Mouse (Mus musculus) heart, embryonic 11.5 days (tissue): ENCODE measurements around the gene Ldlr. TPM values are rescaled to one million over a fixed set of nuclear protein-coding genes. Genes with fewer than 3 reads are reported as not detected.

Experiments used
- ATAC-seq: fragments of 200-750 bp; cut with Nextera tagmentation; replicated peaks from 2 replicates; pipeline ENCODE4 v1.8.0; 2017; ENCODE audit warnings: moderate library complexity; ENCODE audit not compliant: insufficient number of reproducible peaks, low FRiP score, low TSS enrichment
- H3K27ac ChIP-seq: fragments of 300-500 bp; sonication (generic); 2 replicates; pipeline ENCODE4 v1.5.1; 2014; ENCODE audit warnings: mild to moderate bottlenecking, low read depth, low read length
- H3K27me3 ChIP-seq: fragments of 300-500 bp; sonication (generic); 2 replicates; pipeline ENCODE4 v1.6.1; 2014; ENCODE audit warnings: mild to moderate bottlenecking, low read length, mixed read lengths; ENCODE audit not compliant: control insufficient read depth, insufficient read depth
- H3K36me3 ChIP-seq: fragments of 300-500 bp; sonication (generic); 2 replicates; pipeline ENCODE4 v1.6.1; 2014; ENCODE audit warnings: mild to moderate bottlenecking, low read length, moderate library complexity, mixed read lengths; ENCODE audit not compliant: control insufficient read depth, insufficient read depth
- H3K4me1 ChIP-seq: fragments of 300-500 bp; sonication (generic); 2 replicates; pipeline ENCODE4 v1.6.1; 2014; ENCODE audit warnings: low read length; ENCODE audit not compliant: control insufficient read depth, insufficient read depth
- H3K4me2 ChIP-seq: fragments of 300-500 bp; sonication (generic); 2 replicates; pipeline ENCODE4 v1.6.1; 2014; ENCODE audit warnings: mild to moderate bottlenecking, moderate library complexity
- H3K4me3 ChIP-seq: fragments of 300-500 bp; sonication (generic); 2 replicates; pipeline ENCODE4 v1.5.1; 2014; ENCODE audit warnings: low read depth, low read length
- H3K9ac ChIP-seq: fragments of 300-500 bp; sonication (generic); 2 replicates; pipeline ENCODE4 v1.6.1; 2014; ENCODE audit warnings: mild to moderate bottlenecking, low read depth, low read length, moderate library complexity
- H3K9me3 ChIP-seq: fragments of 300-500 bp; sonication (generic); replicated peaks from 2 replicates; pipeline ENCODE4 v1.6.1; 2016; ENCODE audit warnings: low read length; ENCODE audit not compliant: control insufficient read depth
- WGBS: fragments of 180-500 bp; shearing (Covaris S2); extraction: QIAGEN DNeasy Blood & Tissue Kit; methylation state at CpG from one replicate; pipeline ENCODE4 v1.1.7; 2014; ENCODE audit not compliant: insufficient replicate concordance; 5-methylcytosine and 5-hydroxymethylcytosine counted together
- polyA plus RNA-seq: library from polyadenylated mRNA; unstranded; fragments of >200 nt; fragmentation: Nextera tagmentation; extraction: Ambion mirVana; gene quantifications from 2 replicates; pipeline ENCODE4 v1.2.1, GENCODE M21; 2014

The Ldlr gene
- polyA plus RNA-seq, 1 experiment from 2014 or later: 11.1 TPM

DNA sequence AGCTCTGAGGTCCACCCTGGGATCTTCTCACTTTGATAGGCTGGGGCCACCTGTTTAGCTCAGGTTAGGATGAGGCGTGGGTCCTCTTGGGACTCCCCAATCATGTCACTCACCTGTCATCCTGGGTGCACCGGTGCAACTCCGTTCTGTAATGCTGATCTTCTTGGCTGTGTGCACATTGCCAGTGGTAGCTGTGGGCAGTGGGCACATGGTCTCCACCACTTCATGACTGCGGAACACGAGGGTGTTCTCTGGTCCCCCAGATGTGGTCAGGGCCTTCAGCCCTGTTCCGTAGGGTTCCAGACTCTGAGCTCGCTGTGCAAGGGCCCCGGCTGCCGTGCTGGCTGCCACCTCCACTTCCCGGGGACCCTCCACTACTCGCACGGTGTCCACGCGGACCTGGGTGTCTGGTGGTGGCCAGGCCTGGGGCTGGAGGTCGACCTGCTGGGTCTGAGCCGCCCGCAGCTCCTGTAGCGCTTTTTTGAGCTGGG, 71.1 kb downstream of the Ldlr start:
- ATAC-seq: no peak
- Histone ChIP-seq H3K27ac (no peak overlapping the region), H3K4me3 (no peak overlapping the region), H3K4me1 (peaks cover 38% of the 10 kb centered on the region), H3K27me3 (no peaks in the 10 kb centered on the region), H3K9ac (no peak overlapping the region), H3K36me3 (peaks cover 25% of the 10 kb centered on the region), H3K9me3 (no peaks in the 10 kb centered on the region), H3K4me2 (no peak overlapping the region)
- 93% methylated on average over 18 of the region's 18 CpGs for WGBS

DNA sequence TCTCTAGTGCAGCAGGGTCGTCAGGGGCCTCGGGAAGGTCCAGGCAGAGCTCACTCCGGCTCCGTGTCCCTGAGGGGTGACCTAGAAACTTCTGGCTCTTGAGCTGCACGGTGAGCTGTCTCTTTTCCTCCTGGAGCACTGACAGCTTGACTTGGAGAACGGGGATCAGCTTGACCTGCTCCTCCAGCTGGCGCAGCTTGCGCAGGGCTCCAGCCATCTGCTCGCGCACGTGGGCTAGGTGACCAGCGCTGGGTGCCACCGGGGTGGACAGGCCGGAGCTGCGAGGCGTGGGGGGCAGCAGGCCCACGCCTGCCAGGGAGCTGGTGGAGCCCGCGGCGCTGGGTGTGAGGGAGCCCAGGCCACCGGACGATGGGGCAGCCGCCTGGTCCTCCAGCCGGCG, 71.6 kb downstream of the Ldlr start:
- Histone ChIP-seq H3K9me3 (no peaks in the 10 kb centered on the region), H3K27me3 (no peaks in the 10 kb centered on the region), H3K27ac (no peak overlapping the region), H3K4me2 (no peak overlapping the region), H3K9ac (no peak overlapping the region), H3K36me3 (peaks cover 25% of the 10 kb centered on the region), H3K4me1 (peaks cover 38% of the 10 kb centered on the region), H3K4me3 (no peak overlapping the region)
- 93% methylated on average over 25 of the region's 25 CpGs for WGBS
- ATAC-seq: no peak

DNA sequence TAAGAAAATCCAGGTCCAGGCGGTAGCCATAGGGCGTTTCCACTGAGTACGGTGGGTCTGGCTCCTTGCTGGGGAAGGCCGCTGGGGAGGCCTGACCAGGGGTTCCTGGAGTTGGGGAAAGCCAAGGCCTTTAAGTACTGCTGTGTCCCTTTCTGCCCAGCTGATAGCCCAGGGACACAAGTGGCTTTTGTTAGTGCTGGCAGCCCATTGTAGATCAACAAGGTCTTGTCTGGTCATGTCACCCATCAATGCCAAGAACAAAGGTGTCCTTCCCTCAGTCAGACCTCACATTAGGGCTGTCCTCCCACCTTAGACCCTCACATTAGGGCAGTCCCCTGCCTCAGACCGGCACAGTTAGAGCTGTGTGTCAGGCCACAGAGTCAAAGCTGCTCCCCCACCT, 72.3 kb downstream of the Ldlr start:
- peak overlapping the region; percentile 54 for H3K9ac ChIP-seq
- H3K4me1 ChIP-seq: peaks cover 38% of the 10 kb centered on the region
- no peaks in the 10 kb centered on the region for H3K27me3 ChIP-seq
- H3K4me2 ChIP-seq: peak overlapping the region; percentile 81
- no peak for ATAC-seq
- H3K36me3 ChIP-seq: peaks cover 24% of the 10 kb centered on the region
- 71% methylated on average over 5 of the region's 5 CpGs for WGBS
- no peak overlapping the region for H3K4me3 ChIP-seq
- H3K27ac ChIP-seq: no peak overlapping the region
- H3K9me3 ChIP-seq: no peaks in the 10 kb centered on the region

DNA sequence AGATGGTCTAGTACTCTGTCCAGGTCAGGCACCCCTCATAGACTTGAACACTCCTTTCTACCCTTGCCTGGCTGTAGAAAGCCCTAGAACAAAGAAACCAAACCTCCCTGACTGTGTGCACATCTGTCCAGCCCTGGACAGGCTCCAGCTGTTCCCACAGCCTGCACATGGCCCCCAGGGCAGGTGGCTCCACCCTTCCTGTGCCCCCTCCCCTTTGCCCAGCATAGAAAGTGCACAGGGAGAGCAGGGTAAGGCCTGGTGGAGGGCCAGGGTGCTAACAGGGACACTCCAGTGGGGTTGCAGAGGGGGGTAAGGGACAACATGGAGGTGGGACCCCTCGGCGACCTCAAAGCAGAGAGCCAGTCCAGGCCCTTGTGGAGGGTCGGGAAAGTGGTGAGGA, 73.0 kb downstream of the Ldlr start:
- Histone ChIP-seq H3K27ac (peak overlapping the region; percentile 30), H3K9ac (peak overlapping the region; percentile 16), H3K4me2 (peak overlapping the region; percentile 81), H3K9me3 (no peaks in the 10 kb centered on the region), H3K4me1 (peaks cover 37% of the 10 kb centered on the region), H3K36me3 (peaks cover 29% of the 10 kb centered on the region), H3K27me3 (no peaks in the 10 kb centered on the region), H3K4me3 (peak overlapping the region; percentile 92)
- 56% methylated on average over 3 of the region's 3 CpGs for WGBS
- ATAC-seq: no peak

DNA sequence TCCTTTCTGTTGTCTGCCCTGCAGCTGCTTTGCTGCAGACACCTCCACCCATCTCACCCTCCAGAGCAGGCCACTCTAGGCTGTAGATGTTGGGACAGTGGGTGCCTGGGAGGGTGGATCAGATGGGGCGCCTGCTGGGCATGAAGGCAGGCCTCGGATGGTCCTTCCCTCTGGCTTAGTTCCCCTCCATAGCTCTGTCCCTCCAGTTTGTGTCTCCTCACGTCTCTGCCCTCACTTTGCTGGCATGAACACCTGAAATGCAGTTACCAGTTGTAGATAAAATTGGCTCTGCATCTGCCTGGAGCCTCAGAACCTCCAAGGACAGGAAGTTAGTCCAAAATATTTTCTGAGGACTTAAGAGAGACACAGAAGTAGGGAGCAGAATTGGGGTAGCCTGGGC, 73.6 kb downstream of the Ldlr start:
- Histone ChIP-seq H3K4me1 (peaks cover 30% of the 10 kb centered on the region), H3K9me3 (no peaks in the 10 kb centered on the region), H3K36me3 (peaks cover 29% of the 10 kb centered on the region), H3K9ac (peak overlapping the region; percentile 16), H3K4me3 (peak overlapping the region; percentile 92), H3K27me3 (no peaks in the 10 kb centered on the region), H3K27ac (peak overlapping the region; percentile 92; the same call in 1 of the 2 replicates), H3K4me2 (peak overlapping the region; percentile 81)
- 68% methylated on average over 3 of the region's 3 CpGs for WGBS
- ATAC-seq: no peak

DNA sequence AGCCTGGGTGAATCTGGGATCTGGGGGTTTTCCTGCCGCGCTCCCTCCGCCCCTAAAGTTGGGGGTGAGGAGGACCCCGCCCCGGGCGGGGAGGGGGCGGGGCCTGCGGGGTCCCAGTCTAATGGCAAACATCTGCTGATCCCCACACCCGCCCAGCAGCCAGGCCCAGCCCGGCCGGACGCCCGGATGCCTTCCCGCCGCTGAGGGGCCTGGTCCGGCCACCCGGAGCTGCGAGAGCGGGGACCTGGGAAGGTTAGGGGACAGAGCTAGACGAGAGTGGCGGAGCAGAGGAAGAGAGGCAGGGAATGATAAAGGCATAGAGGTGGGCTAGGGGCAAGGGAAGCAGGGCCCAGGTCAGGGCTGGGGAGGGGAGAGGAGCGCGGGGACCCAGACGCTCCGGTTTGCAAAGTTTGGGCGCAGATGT, 74.7 kb downstream of the Ldlr start:
- ATAC-seq: peak; percentile 55
- Histone ChIP-seq H3K36me3 (peaks cover 31% of the 10 kb centered on the region), H3K4me1 (peaks cover 21% of the 10 kb centered on the region)

DNA sequence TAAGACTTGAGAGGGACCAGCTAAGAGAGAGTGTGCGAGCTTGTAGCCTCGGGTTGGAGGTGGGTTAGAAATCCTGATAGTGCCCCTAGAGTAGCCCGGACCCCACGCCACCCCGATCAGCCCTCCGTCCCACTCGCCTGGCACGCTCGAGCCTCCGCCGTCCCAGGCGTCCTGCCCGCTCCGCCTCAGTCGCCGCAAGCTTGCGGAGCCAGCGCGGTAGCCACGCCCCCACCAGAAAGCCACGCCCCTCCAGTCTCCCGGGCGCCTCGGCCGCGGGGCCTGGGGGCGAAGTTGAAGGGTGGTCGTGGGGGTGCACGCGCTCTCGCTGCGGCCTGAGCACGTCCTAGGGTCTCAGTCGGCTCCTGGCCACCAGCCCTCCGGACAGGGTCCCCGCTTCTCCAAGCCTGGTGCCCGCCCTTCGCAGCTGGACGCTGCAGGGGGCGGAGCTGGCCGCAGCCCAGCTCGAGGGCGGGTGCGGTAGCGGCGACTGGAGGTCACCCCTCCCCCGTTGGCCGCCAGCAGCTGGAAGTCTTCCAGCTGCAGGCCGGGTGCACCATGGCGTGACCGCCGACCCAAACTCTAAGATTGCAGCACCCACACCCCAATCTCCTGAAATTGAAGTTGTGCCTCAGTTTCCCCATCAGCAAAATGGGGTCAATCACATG, 75.2 kb downstream of the Ldlr start, which contains the start of gene Kank2:
Gene Kank2, minus strand, starts transcription at position 400 of the 665 bp plus-strand sequence.
- H3K4me2 ChIP-seq: peak within 1 kb of the TSS; percentile 81
- peaks cover 19% of the 10 kb centered on the region for H3K4me1 ChIP-seq
- peaks cover 29% of the 10 kb centered on the region for H3K36me3 ChIP-seq
- H3K4me3 ChIP-seq: peak within 1 kb of the TSS; percentile 92
- H3K27me3 ChIP-seq: no peaks in the 10 kb centered on the region
- H3K27ac ChIP-seq: peak within 1 kb of the TSS; percentile 92
- peak; percentile 78 for ATAC-seq
- H3K9me3 ChIP-seq: no peaks in the 10 kb centered on the region
- H3K9ac ChIP-seq: peak within 1 kb of the TSS; percentile 88
- under 1% methylated on average over 52 of the region's 52 CpGs for WGBS

More for the DNA sequence above, 74.7 kb downstream of the Ldlr start:
- H3K27me3 ChIP-seq: no peaks in the 10 kb centered on the region
- no peaks in the 10 kb centered on the region for H3K9me3 ChIP-seq
- H3K4me3 ChIP-seq: peak overlapping the region; percentile 92
- peak overlapping the region; percentile 81 for H3K4me2 ChIP-seq
- H3K27ac ChIP-seq: peak overlapping the region; percentile 92
- peak overlapping the region; percentile 88 for H3K9ac ChIP-seq
- WGBS: under 1% methylated on average over 23 of the region's 26 CpGs

DNA sequence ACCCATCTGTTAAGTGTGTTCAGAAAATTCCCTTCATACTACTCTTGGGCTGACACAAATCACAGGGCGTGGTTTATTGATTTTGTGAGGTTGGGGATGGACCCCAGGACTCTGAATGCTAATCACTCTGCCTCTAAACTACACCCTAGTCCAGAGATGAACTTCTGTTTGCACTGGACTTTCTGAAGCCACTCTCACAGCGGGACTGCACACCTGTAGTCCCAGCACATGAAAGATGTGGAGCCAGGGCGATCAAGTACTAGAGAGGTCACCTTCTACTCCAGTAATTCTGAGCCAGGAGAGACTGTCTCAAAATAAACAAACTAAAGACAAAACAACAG, 75.7 kb downstream of the Ldlr start:
- Histone ChIP-seq H3K9ac (no peak overlapping the region; the same call in 1 of the 2 replicates), H3K4me1 (peaks cover 19% of the 10 kb centered on the region), H3K9me3 (no peaks in the 10 kb centered on the region), H3K36me3 (peaks cover 24% of the 10 kb centered on the region), H3K27me3 (no peaks in the 10 kb centered on the region), H3K27ac (peak overlapping the region; percentile 92), H3K4me3 (peak overlapping the region; percentile 92), H3K4me2 (peak overlapping the region; percentile 81)
- ATAC-seq: no peak
- 57% methylated on average over 3 of the region's 3 CpGs for WGBS
